Mouse (Mus musculus): ENCODE data around the gene Shpk. TPM values are rescaled to one million over a fixed set of nuclear protein-coding genes. Genes with fewer than 3 reads are reported as not detected.

Gene Shpk
- polyA plus RNA-seq, 1 experiment from 2014 or later, result 2.9 TPM

GRCm38 (mm10) chr11:73201021-73201420 is 1.8 kb downstream of the Shpk start:
- ATAC-seq (ENCODE audit: insufficient number of reproducible peaks, low FRiP score, low TSS enrichment, low read depth), result no peak
- H3K4me3 ChIP-seq (replicated peaks), result no peak overlapping the region
- H3K9me3 ChIP-seq (replicated peaks), result no peaks in the 10 kb centered on the region
- 53% methylated on average over 2 of the region's 2 CpGs for WGBS
- no peak overlapping the region for H3K27ac ChIP-seq (replicated peaks)
- peaks cover 18% of the 10 kb centered on the region for H3K4me1 ChIP-seq
- H3K4me2 ChIP-seq (replicated peaks), result no peak overlapping the region
- no peak overlapping the region for H3K9ac ChIP-seq
- H3K36me3 ChIP-seq, result 0 out of 2 replicates have a peak, but pooled peaks cover under 1% of the 10 kb centered on the region
- H3K27me3 ChIP-seq, result no peaks in the 10 kb centered on the region

- no peak for ATAC-seq (ENCODE audit: insufficient number of reproducible peaks, low FRiP score, low TSS enrichment, low read depth)
- 24% methylated on average over 4 of the region's 4 CpGs for WGBS
- H3K27ac ChIP-seq (replicated peaks), result no peak overlapping the region
- H3K4me2 ChIP-seq (replicated peaks), result no peak overlapping the region
- H3K4me3 ChIP-seq (replicated peaks), result no peak overlapping the region
- no peak overlapping the region for H3K9ac ChIP-seq
- H3K36me3 ChIP-seq, result no peaks in the 10 kb centered on the region
- no peaks in the 10 kb centered on the region for H3K9me3 ChIP-seq (replicated peaks)
- peaks cover 18% of the 10 kb centered on the region for H3K4me1 ChIP-seq
- H3K27me3 ChIP-seq, result no peaks in the 10 kb centered on the region
These were observed 2.3 kb downstream of the Shpk start for GRCm38 (mm10) chr11:73201597-73201996.

DNA sequence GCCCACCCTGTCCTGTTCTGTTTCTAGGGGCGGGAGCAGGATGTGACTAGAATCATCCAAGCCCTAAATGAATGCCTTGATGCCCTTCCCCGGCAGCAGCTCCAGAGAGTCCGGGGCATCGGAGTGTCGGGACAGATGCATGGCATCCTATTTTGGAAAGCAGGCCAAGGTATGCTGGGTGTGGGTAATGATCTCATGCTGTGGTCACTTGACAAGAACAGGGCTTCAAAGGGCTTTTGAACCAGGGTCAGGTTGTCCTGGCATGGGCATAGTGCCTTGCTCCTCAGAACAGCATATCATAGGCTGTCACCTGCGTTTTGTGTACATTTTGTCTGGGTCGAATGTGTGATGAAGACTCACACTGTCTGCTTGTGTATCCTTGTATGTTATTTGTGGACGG is 4.6 kb downstream of the Shpk start:
- no peak overlapping the region for H3K4me3 ChIP-seq (replicated peaks)
- H3K27me3 ChIP-seq, result no peaks in the 10 kb centered on the region
- H3K9me3 ChIP-seq (replicated peaks), result no peaks in the 10 kb centered on the region
- peaks cover 9% of the 10 kb centered on the region; the same call in 1 of the 2 replicates for H3K4me1 ChIP-seq
- H3K36me3 ChIP-seq, result no peaks in the 10 kb centered on the region
- H3K9ac ChIP-seq, result no peak overlapping the region
- no peak overlapping the region for H3K27ac ChIP-seq (replicated peaks)
- no peak for ATAC-seq (ENCODE audit: insufficient number of reproducible peaks, low FRiP score, low TSS enrichment, low read depth)
- 79% methylated on average over 8 of the region's 8 CpGs for WGBS
- H3K4me2 ChIP-seq (replicated peaks), result no peak overlapping the region

DNA sequence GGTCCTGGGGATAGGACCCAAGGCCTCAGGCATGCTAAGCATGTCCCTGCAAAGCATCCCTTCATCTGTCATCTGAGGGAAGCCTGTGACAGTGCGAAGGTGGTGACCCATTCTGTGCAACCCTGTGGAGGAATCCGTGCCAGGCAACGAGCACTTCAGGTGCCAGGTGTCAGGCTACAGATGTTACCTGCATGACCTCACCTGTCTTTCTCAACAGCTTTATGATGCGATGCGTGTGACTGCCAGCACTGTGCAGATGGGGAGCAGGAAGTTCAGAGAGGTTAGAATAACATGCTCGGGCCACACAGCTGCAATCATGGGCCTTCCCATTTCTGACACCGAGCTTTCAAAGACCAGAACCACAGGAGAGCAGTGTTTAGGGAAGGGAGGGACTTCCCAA is 5.9 kb downstream of the Shpk start:
- H3K4me1 ChIP-seq, result peaks cover under 1% of the 10 kb centered on the region; the same call in 1 of the 2 replicates
- no peak overlapping the region for H3K9ac ChIP-seq
- H3K27ac ChIP-seq (replicated peaks), result no peak overlapping the region
- no peaks in the 10 kb centered on the region for H3K27me3 ChIP-seq
- 68% methylated on average over 7 of the region's 7 CpGs for WGBS
- no peak overlapping the region for H3K4me2 ChIP-seq (replicated peaks)
- no peak for ATAC-seq (ENCODE audit: insufficient number of reproducible peaks, low FRiP score, low TSS enrichment, low read depth)
- no peaks in the 10 kb centered on the region for H3K36me3 ChIP-seq
- H3K9me3 ChIP-seq (replicated peaks), result no peaks in the 10 kb centered on the region
- no peak overlapping the region for H3K4me3 ChIP-seq (replicated peaks)

- no peak overlapping the region for H3K9ac ChIP-seq
- 84% methylated on average over 2 of the region's 2 CpGs for WGBS
- H3K27ac ChIP-seq (replicated peaks), result no peak overlapping the region
- no peaks in the 10 kb centered on the region for H3K27me3 ChIP-seq
- no peak overlapping the region for H3K4me3 ChIP-seq (replicated peaks)
- no peaks in the 10 kb centered on the region for H3K9me3 ChIP-seq (replicated peaks)
- no peak overlapping the region for H3K4me2 ChIP-seq (replicated peaks)
- ATAC-seq (ENCODE audit: insufficient number of reproducible peaks, low FRiP score, low TSS enrichment, low read depth), result no peak
- no peaks in the 10 kb centered on the region for H3K4me1 ChIP-seq
- H3K36me3 ChIP-seq, result no peaks in the 10 kb centered on the region
These were observed 8.4 kb downstream of the Shpk start for GRCm38 (mm10) chr11:73207621-73208020.

DNA sequence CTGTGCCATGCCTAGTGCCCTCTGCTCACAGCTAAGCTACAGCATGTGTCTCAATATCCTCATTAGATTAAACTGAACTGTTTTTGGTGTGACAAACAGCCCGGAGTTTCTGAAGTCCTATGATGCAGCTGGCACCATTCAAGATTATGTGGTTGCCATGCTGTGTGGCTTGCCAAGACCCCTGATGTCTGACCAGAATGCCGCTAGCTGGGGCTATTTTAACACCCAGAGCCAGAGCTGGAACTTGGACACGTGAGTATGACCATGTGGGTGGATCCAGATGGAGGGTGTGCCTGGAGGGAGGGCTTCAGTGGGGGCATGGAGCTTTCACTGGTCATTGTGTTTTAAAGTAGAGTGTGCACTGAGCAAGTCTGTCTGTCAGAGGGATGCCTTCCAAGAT is 14.7 kb downstream of the Shpk start:
- Histone ChIP-seq H3K36me3 (no peaks in the 10 kb centered on the region), H3K9me3 (replicated peaks) (no peaks in the 10 kb centered on the region), H3K27ac (replicated peaks) (no peak overlapping the region), H3K4me2 (replicated peaks) (no peak overlapping the region), H3K4me3 (replicated peaks) (no peak overlapping the region), H3K9ac (no peak overlapping the region), H3K27me3 (no peaks in the 10 kb centered on the region), H3K4me1 (no peaks in the 10 kb centered on the region)
- ATAC-seq (ENCODE audit: insufficient number of reproducible peaks, low FRiP score, low TSS enrichment, low read depth), result no peak
- 77% methylated on average over 3 of the region's 3 CpGs for WGBS

GRCm38 (mm10) chr11:73219671-73220070 is 20.4 kb downstream of the Shpk start:
- 57% methylated on average over 2 of the region's 2 CpGs for WGBS
- Histone ChIP-seq H3K27ac (replicated peaks) (no peak overlapping the region), H3K27me3 (no peaks in the 10 kb centered on the region), H3K9me3 (replicated peaks) (no peaks in the 10 kb centered on the region), H3K4me2 (replicated peaks) (no peak overlapping the region), H3K4me1 (no peaks in the 10 kb centered on the region), H3K36me3 (no peaks in the 10 kb centered on the region), H3K4me3 (replicated peaks) (no peak overlapping the region), H3K9ac (no peak overlapping the region)
- no peak for ATAC-seq (ENCODE audit: insufficient number of reproducible peaks, low FRiP score, low TSS enrichment, low read depth)

GRCm38 (mm10) chr11:73220651-73221050 is 21.4 kb downstream of the Shpk start:
- H3K27me3 ChIP-seq, result no peaks in the 10 kb centered on the region
- H3K4me1 ChIP-seq, result no peaks in the 10 kb centered on the region

DNA sequence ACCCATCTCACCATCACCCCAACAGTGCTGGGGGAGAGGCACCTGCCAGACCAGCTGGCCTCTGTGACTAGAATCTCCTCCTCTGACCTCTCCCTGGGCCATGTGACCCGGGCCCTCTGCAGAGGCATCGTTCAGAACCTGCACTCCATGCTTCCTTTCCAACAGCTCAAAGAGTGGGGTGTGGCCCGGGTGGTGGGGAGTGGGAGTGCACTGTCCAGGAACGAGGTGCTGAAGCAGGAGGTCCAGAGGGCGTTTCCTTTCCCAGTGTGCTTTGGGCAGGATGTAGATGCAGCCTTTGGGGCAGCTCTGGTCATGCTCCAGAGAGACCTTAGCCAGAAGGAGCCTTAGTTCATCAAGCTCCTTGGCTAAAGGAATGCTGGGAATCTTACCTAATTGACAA is 23.6 kb downstream of the Shpk start:
- ATAC-seq (ENCODE audit: insufficient number of reproducible peaks, low FRiP score, low TSS enrichment, low read depth), result no peak
- H3K4me2 ChIP-seq (replicated peaks), result no peak overlapping the region
- no peak overlapping the region for H3K4me3 ChIP-seq (replicated peaks)
- no peaks in the 10 kb centered on the region for H3K9me3 ChIP-seq (replicated peaks)
- no peak overlapping the region for H3K9ac ChIP-seq
- no peaks in the 10 kb centered on the region for H3K27me3 ChIP-seq
- WGBS, result 31% methylated on average over 5 of the region's 5 CpGs
- H3K36me3 ChIP-seq, result no peaks in the 10 kb centered on the region
- H3K27ac ChIP-seq (replicated peaks), result no peak overlapping the region
- H3K4me1 ChIP-seq, result no peaks in the 10 kb centered on the region

More at GRCm38 (mm10) chr11:73220651-73221050, 21.4 kb downstream of the Shpk start:
- H3K36me3 ChIP-seq, result no peaks in the 10 kb centered on the region
- no peak for ATAC-seq (ENCODE audit: insufficient number of reproducible peaks, low FRiP score, low TSS enrichment, low read depth)
- H3K4me3 ChIP-seq (replicated peaks), result no peak overlapping the region
- H3K27ac ChIP-seq (replicated peaks), result no peak overlapping the region
- no peak overlapping the region for H3K4me2 ChIP-seq (replicated peaks)
- WGBS, result 76% methylated on average over 1 of the region's 1 CpGs
- no peak overlapping the region for H3K9ac ChIP-seq
- H3K9me3 ChIP-seq (replicated peaks), result no peaks in the 10 kb centered on the region

DNA sequence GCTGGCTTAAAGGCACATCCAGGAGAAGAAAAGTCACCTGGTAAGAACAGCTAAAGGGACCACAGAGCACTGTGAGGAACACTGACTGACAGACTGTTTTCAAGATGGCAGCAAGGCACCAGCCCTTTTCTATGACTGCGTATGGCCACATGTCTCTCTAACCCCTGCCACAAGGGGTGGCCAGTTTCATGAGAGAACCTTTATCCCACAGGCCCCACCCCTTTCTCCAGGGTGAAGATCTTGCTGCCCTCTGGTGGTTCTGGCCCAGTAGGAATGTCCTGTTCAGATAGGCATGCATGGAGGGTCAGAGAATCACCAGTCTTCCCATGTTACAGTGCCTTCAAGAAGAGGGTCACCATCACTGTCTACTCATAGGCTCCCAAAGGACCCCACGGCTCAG is 24.7 kb downstream of the Shpk start:
- 80% methylated on average over 2 of the region's 2 CpGs for WGBS
- Histone ChIP-seq H3K4me2 (replicated peaks) (no peak overlapping the region), H3K4me1 (no peaks in the 10 kb centered on the region), H3K4me3 (replicated peaks) (no peak overlapping the region), H3K9me3 (replicated peaks) (no peaks in the 10 kb centered on the region), H3K27me3 (no peaks in the 10 kb centered on the region), H3K9ac (no peak overlapping the region), H3K27ac (replicated peaks) (no peak overlapping the region), H3K36me3 (no peaks in the 10 kb centered on the region)
- no peak for ATAC-seq (ENCODE audit: insufficient number of reproducible peaks, low FRiP score, low TSS enrichment, low read depth)

DNA sequence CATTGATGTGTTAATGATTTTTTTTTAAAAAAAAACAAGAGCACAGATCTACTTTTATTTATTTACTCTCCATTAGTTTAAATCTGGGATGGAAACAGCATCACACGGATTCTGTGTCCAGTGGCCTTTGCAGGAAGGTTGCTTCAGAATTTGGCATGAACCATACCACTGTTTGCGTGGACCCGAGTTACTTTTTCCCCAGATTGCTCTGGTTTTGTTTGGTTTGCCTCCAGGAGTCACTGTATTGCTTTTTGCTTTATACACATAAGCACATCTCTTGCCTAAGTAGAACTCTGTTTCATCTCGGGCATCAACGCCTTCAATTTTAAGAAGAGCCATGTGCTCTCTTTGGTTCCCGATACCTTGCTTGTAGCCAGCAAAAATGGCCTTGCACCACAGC is 26.6 kb downstream of the Shpk start:
- H3K9me3 ChIP-seq (replicated peaks), result no peaks in the 10 kb centered on the region
- H3K9ac ChIP-seq, result no peak overlapping the region
- H3K27me3 ChIP-seq, result no peaks in the 10 kb centered on the region
- WGBS, result 83% methylated on average over 6 of the region's 6 CpGs
- H3K36me3 ChIP-seq, result no peaks in the 10 kb centered on the region
- H3K4me2 ChIP-seq (replicated peaks), result no peak overlapping the region
- no peak for ATAC-seq (ENCODE audit: insufficient number of reproducible peaks, low FRiP score, low TSS enrichment, low read depth)
- no peak overlapping the region for H3K4me3 ChIP-seq (replicated peaks)
- H3K4me1 ChIP-seq, result no peaks in the 10 kb centered on the region
- no peak overlapping the region for H3K27ac ChIP-seq (replicated peaks)

DNA sequence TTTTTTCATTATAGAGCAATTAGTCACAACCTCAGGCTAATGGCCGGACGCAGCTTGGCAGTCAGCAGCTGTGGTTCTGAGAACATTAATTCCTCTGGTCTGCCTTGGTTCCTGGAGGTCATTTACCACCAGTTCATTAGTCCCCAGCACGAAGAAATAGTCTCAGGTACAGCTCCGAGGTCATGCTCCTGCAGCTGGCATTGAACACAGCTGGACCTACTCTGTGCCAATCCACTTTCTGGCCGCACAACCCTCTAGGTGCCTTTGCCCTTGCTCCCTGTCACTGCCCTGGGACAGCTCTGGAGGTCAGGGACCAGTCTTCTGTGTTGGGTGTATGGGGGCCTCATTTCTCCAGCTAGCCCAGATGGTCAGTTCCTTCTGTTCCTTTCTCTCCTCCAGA is 29.6 kb downstream of the Shpk start:
- no peak overlapping the region for H3K27ac ChIP-seq (replicated peaks)
- no peaks in the 10 kb centered on the region for H3K9me3 ChIP-seq (replicated peaks)
- H3K27me3 ChIP-seq, result no peaks in the 10 kb centered on the region
- WGBS, result 74% methylated on average over 5 of the region's 5 CpGs
- no peak overlapping the region for H3K4me3 ChIP-seq (replicated peaks)
- no peaks in the 10 kb centered on the region for H3K4me1 ChIP-seq
- H3K4me2 ChIP-seq (replicated peaks), result no peak overlapping the region
- H3K36me3 ChIP-seq, result no peaks in the 10 kb centered on the region
- ATAC-seq (ENCODE audit: insufficient number of reproducible peaks, low FRiP score, low TSS enrichment, low read depth), result no peak
- no peak overlapping the region for H3K9ac ChIP-seq

All from embryonic facial prominence, embryonic 15.5 days (tissue).